Mouse (Mus musculus) C2C12 (cell line): Measurements from ENCODE around the gene Shld1.

ENCODE experiments used
- CEBPB ChIP-seq: IDR thresholded peaks from one replicate; pipeline ENCODE4 v1.6.1; 2011; ENCODE audit warnings: low read depth, mild to moderate bottlenecking, control low read depth, moderate library complexity
- CTCF ChIP-seq: IDR thresholded peaks from one replicate; pipeline ENCODE4 v1.5.1; 2011; ENCODE audit not compliant: control insufficient read depth, insufficient read depth, insufficient read length
- FOSL1 ChIP-seq: IDR thresholded peaks from one replicate; pipeline ENCODE4 v1.8.0; 2011; ENCODE audit warnings: mild to moderate bottlenecking, low read length; ENCODE audit not compliant: poor library complexity, insufficient read depth, severe bottlenecking
- MAX ChIP-seq: IDR thresholded peaks from one replicate; pipeline ENCODE4 v1.6.1; 2011; ENCODE audit warnings: mild to moderate bottlenecking, control low read depth
- MYOD1 ChIP-seq: IDR thresholded peaks from one replicate; pipeline ENCODE4 v1.6.1; 2011; ENCODE audit warnings: low read depth; ENCODE audit not compliant: control insufficient read depth, insufficient read length
- USF1 ChIP-seq: IDR thresholded peaks from one replicate; pipeline ENCODE4 v1.6.1; 2011; ENCODE audit warnings: low read depth, mild to moderate bottlenecking, control low read depth, moderate library complexity

DNA sequence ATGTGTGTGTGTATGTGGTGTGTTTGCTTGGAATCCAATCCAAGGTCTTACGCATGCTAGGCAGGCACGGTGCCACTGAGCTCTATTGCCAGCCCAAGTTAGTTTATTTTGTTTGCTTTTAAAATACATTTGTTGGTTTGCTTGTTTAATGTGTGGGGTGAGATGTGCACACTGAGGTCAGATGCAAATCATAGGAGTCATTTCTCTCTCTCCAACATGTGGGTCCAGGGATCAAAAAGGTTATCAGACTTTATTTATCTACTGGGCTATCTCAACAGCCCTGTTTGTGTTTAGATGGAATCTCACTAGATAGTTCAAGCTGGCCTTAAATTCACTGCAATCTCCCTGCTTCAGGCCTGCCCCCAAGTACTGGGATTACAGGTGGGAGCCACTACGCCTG, 19.6 kb downstream of the Shld1 start:
- TF ChIP-seq CTCF: no peak
- TF ChIP-seq FOSL1: no peak
- no peak for TF ChIP-seq USF1
- no peak for TF ChIP-seq MAX
- TF ChIP-seq CEBPB: no peak
- no peak for TF ChIP-seq MYOD1
